Mouse (Mus musculus): ENCODE results near the gene Rin2.

DNA sequence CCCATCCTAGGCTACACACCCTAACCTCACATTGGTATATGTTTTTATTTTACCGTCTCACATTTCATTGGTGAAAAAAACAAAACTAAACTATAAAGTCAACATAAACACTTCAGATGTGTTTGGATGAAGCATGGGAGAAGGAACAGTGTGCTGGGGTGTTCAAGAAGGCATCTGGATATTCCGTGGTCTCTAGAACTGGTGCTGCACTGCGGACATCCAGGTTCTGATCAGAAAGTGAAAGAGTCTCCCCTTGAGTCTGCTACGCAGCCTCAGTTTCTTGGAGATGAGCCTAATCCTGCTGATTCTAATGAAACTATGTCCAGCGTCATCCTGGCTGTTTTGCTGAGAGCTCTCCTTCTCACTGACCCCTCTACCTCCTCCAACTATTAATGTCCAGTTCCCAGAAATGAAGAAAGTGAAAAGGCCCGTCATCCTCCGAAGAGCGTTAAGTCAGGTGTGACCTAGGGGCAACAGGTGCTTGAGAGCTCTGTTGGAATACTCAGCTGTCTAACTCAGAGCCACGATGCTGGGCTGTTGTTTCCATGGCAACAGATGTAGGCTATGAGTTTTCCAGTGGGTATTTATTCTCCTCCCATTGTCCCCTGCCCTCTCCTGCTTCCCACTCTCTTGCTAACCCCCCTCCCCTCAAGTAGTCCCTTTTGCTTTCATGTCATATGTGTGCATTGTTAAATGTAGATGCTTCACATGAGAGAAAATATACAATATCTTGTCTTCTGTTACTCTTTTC, 164.7 kb downstream of the Rin2 start:
- TF ChIP-seq ZNF384 (IDR thresholded peaks at IDR 0.05; ENCODE audit: low read depth, low read length): no peak
- no peak for TF ChIP-seq MYC (IDR thresholded peaks at IDR 0.05; ENCODE audit: low read depth, low read length)
- TF ChIP-seq JUN (IDR thresholded peaks at IDR 0.05; ENCODE audit: insufficient read depth, low read depth, low read length): no peak
- TF ChIP-seq CTCF (conservative IDR thresholded peaks at IDR 0.05 in 1 of 2, IDR thresholded peaks at IDR 0.05 in 1 of 2; ENCODE audit: low read depth in 2 of 2, low read length in 2 of 2): no peak
- no peak for TF ChIP-seq POLR2AphosphoS2 (IDR thresholded peaks at IDR 0.05; ENCODE audit: low read depth, low read length)
- TF ChIP-seq USF1 (IDR thresholded peaks at IDR 0.05; ENCODE audit: low read depth, low read length): no peak
- no peak for TF ChIP-seq MAFK (IDR thresholded peaks at IDR 0.05; ENCODE audit: insufficient replicate concordance, low read length)
- no peak for TF ChIP-seq EP300 (IDR thresholded peaks at IDR 0.05; ENCODE audit: low read length)
